Mouse (Mus musculus) kidney, embryonic 14.5 days (tissue): ENCODE results near the gene Fam117a. TPM values are rescaled to one million over a fixed set of nuclear protein-coding genes. Genes with fewer than 3 reads are reported as not detected.

Source experiments
- ATAC-seq: fragments of 200-750 bp; cut with Nextera tagmentation; 2 replicates; pipeline ENCODE4 v1.8.0; 2017; ENCODE audit warnings: moderate number of reproducible peaks, mild to moderate bottlenecking, moderate TSS enrichment, moderate library complexity; ENCODE audit not compliant: low FRiP score, low TSS enrichment
- H3K27ac ChIP-seq: fragments of 300-500 bp; sonication (generic); 2 replicates; pipeline ENCODE4 v1.5.1; 2014; ENCODE audit warnings: low read depth, mild to moderate bottlenecking, low read length, moderate library complexity, mixed read lengths
- H3K27me3 ChIP-seq: fragments of 300-500 bp; sonication (generic); 2 replicates; pipeline ENCODE4 v1.6.1; 2014; ENCODE audit warnings: mild to moderate bottlenecking, low read length; ENCODE audit not compliant: control insufficient read depth, insufficient read depth
- H3K36me3 ChIP-seq: fragments of 300-500 bp; sonication (generic); 2 replicates; pipeline ENCODE4 v1.6.1; 2014; ENCODE audit warnings: low read length, mixed read lengths; ENCODE audit not compliant: control insufficient read depth, insufficient read depth
- H3K4me1 ChIP-seq: fragments of 300-500 bp; sonication (generic); 2 replicates; pipeline ENCODE4 v1.6.1; 2014; ENCODE audit warnings: low read length, mixed read lengths; ENCODE audit not compliant: control insufficient read depth, insufficient read depth
- H3K4me2 ChIP-seq: fragments of 300-500 bp; sonication (generic); replicated peaks from 2 replicates; pipeline ENCODE4 v1.6.1; 2014; ENCODE audit warnings: low read depth, mild to moderate bottlenecking, low read length
- H3K4me3 ChIP-seq: fragments of 300-500 bp; sonication (generic); 2 replicates; pipeline ENCODE4 v1.5.1; 2014; ENCODE audit warnings: mild to moderate bottlenecking, low read length
- H3K9ac ChIP-seq: fragments of 300-500 bp; sonication (generic); 2 replicates; pipeline ENCODE4 v1.6.1; 2014; ENCODE audit warnings: low read depth, mild to moderate bottlenecking, low read length, moderate library complexity
- H3K9me3 ChIP-seq: fragments of 300-500 bp; sonication (generic); 2 replicates; pipeline ENCODE4 v1.6.1; 2016; ENCODE audit warnings: low read length; ENCODE audit not compliant: control insufficient read depth
- WGBS: fragments of 180-500 bp; shearing (Covaris S2); extraction: QIAGEN DNeasy Blood & Tissue Kit; methylation state at CpG from one replicate; pipeline ENCODE4 v1.1.7; 2014; 5-methylcytosine and 5-hydroxymethylcytosine counted together
- polyA plus RNA-seq: library from polyadenylated mRNA; unstranded; fragments of >200 nt; fragmentation: Nextera tagmentation; extraction: Ambion mirVana; gene quantifications from 2 replicates; pipeline ENCODE4 v1.2.1, GENCODE M21; 2014

The Fam117a gene
- polyA plus RNA-seq, 1 experiment from 2014 or later: 13.0 TPM

- H3K9me3 ChIP-seq: no peaks in the 10 kb centered on the region
- WGBS: 75% methylated on average over 5 of the region's 5 CpGs
- H3K27ac ChIP-seq: no peak overlapping the region
- ATAC-seq: no peak
- no peaks in the 10 kb centered on the region for H3K27me3 ChIP-seq
- no peak overlapping the region for H3K4me2 ChIP-seq
- H3K9ac ChIP-seq: no peak overlapping the region
- H3K4me3 ChIP-seq: no peak overlapping the region
- H3K4me1 ChIP-seq: no peaks in the 10 kb centered on the region
- H3K36me3 ChIP-seq: peaks cover 38% of the 10 kb centered on the region
Observed at GRCm38 (mm10) chr11:95379552-95379951, 42.7 kb downstream of the Fam117a start.

- Histone ChIP-seq H3K9me3 (no peaks in the 10 kb centered on the region), H3K27ac (no peak overlapping the region), H3K27me3 (no peaks in the 10 kb centered on the region), H3K4me2 (no peak overlapping the region), H3K4me1 (peaks cover 3% of the 10 kb centered on the region; the same call in 1 of the 2 replicates), H3K36me3 (peaks cover 27% of the 10 kb centered on the region), H3K4me3 (no peak overlapping the region), H3K9ac (no peak overlapping the region)
- 92% methylated on average over 7 of the region's 7 CpGs for WGBS
- no peak for ATAC-seq
Observed at GRCm38 (mm10) chr11:95380711-95381110, 43.9 kb downstream of the Fam117a start.

- WGBS: 93% methylated on average over 1 of the region's 1 CpGs
- no peak for ATAC-seq
- Histone ChIP-seq H3K4me3 (no peak overlapping the region), H3K9me3 (no peaks in the 10 kb centered on the region), H3K9ac (no peak overlapping the region), H3K27ac (no peak overlapping the region), H3K36me3 (peaks cover 24% of the 10 kb centered on the region), H3K4me1 (peaks cover 5% of the 10 kb centered on the region; the same call in 1 of the 2 replicates), H3K27me3 (no peaks in the 10 kb centered on the region), H3K4me2 (no peak overlapping the region)
Observed at GRCm38 (mm10) chr11:95381146-95381545, 44.3 kb downstream of the Fam117a start.

GRCm38 (mm10) chr11:95383331-95383986, 46.6 kb downstream of the Fam117a start:
- WGBS: 90% methylated on average over 5 of the region's 5 CpGs
- Histone ChIP-seq H3K4me1 (peaks cover 5% of the 10 kb centered on the region; the same call in 1 of the 2 replicates), H3K27me3 (no peaks in the 10 kb centered on the region), H3K9me3 (no peaks in the 10 kb centered on the region), H3K4me3 (no peak overlapping the region), H3K27ac (no peak overlapping the region), H3K4me2 (no peak overlapping the region), H3K36me3 (peaks cover 35% of the 10 kb centered on the region), H3K9ac (no peak overlapping the region)
- no peak for ATAC-seq

GRCm38 (mm10) chr11:95384004-95384318, 47.1 kb downstream of the Fam117a start:
- 40% methylated on average over 9 of the region's 9 CpGs for WGBS
- Histone ChIP-seq H3K27me3 (no peaks in the 10 kb centered on the region), H3K27ac (no peak overlapping the region), H3K4me1 (peaks cover 5% of the 10 kb centered on the region; the same call in 1 of the 2 replicates), H3K4me2 (peak overlapping the region; percentile 45), H3K4me3 (peak overlapping the region; percentile 77), H3K9ac (peak overlapping the region; percentile 28; the same call in 1 of the 2 replicates), H3K36me3 (peaks cover 36% of the 10 kb centered on the region), H3K9me3 (no peaks in the 10 kb centered on the region)
- ATAC-seq: no peak

- H3K36me3 ChIP-seq: peaks cover 39% of the 10 kb centered on the region
- WGBS: under 1% methylated on average over 42 of the region's 42 CpGs
- no peaks in the 10 kb centered on the region for H3K27me3 ChIP-seq
- peak; percentile 91 for ATAC-seq
- peak within 1 kb of the TSS; percentile 75 for H3K9ac ChIP-seq
- H3K4me1 ChIP-seq: peaks cover 5% of the 10 kb centered on the region; the same call in 1 of the 2 replicates
- H3K9me3 ChIP-seq: no peaks in the 10 kb centered on the region
- H3K4me2 ChIP-seq: peak within 1 kb of the TSS; percentile 45
- H3K4me3 ChIP-seq: peak within 1 kb of the TSS; percentile 77
- H3K27ac ChIP-seq: peak within 1 kb of the TSS; percentile 79
Observed at GRCm38 (mm10) chr11:95384319-95384972, 47.6 kb downstream of the Fam117a start, which contains the start of gene Slc35b1. Gene Slc35b1, plus strand, starts transcription at chr11:95384692.

- Histone ChIP-seq H3K27me3 (no peaks in the 10 kb centered on the region), H3K27ac (peak overlapping the region; percentile 79), H3K36me3 (peaks cover 43% of the 10 kb centered on the region), H3K9me3 (no peaks in the 10 kb centered on the region), H3K4me3 (peak overlapping the region; percentile 77), H3K9ac (peak overlapping the region; percentile 75), H3K4me2 (peak overlapping the region; percentile 45), H3K4me1 (peaks cover 5% of the 10 kb centered on the region; the same call in 1 of the 2 replicates)
- ATAC-seq: peak; percentile 44
- 0% methylated on average over 14 of the region's 14 CpGs for WGBS
Observed at GRCm38 (mm10) chr11:95384973-95385320, 48.1 kb downstream of the Fam117a start.

- WGBS: 83% methylated on average over 7 of the region's 7 CpGs
- Histone ChIP-seq H3K4me1 (peaks cover 5% of the 10 kb centered on the region; the same call in 1 of the 2 replicates), H3K27me3 (no peaks in the 10 kb centered on the region), H3K36me3 (peaks cover 58% of the 10 kb centered on the region), H3K4me3 (no peak overlapping the region), H3K4me2 (no peak overlapping the region), H3K9me3 (no peaks in the 10 kb centered on the region), H3K27ac (no peak overlapping the region), H3K9ac (no peak overlapping the region)
- ATAC-seq: no peak
Observed at GRCm38 (mm10) chr11:95387354-95387753, 50.5 kb downstream of the Fam117a start.

GRCm38 (mm10) chr11:95389006-95389405, 52.2 kb downstream of the Fam117a start:
- no peaks in the 10 kb centered on the region for H3K27me3 ChIP-seq
- no peak overlapping the region for H3K9ac ChIP-seq
- H3K36me3 ChIP-seq: peaks cover 59% of the 10 kb centered on the region
- no peaks in the 10 kb centered on the region for H3K9me3 ChIP-seq
- WGBS: 82% methylated on average over 3 of the region's 3 CpGs
- H3K4me2 ChIP-seq: no peak overlapping the region
- no peak for ATAC-seq
- H3K4me3 ChIP-seq: no peak overlapping the region
- H3K27ac ChIP-seq: no peak overlapping the region
- H3K4me1 ChIP-seq: peaks cover 5% of the 10 kb centered on the region; the same call in 1 of the 2 replicates
